Comparison of ENCODE assay signal across 8 mouse cellular contexts in the genomic region with DNA sequence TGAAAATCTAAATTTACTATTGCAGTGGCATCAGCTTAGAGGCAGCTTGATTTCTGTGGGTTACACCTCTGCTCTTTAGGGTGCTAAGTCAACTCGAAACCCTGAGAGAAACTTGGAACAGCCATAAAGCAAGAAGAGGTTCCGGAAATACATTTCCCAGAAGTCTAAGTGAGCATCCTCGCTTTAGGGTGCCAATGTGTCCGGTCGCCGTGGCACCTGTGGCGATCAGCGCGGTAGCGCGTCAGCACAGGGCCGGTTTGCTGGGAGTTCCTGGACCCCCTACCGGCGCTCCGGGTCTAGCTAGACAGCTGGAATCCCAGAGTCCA. TPM values are rescaled to one million over a fixed set of nuclear protein-coding genes. Genes with fewer than 3 reads are reported as not detected.
A peak's percentile ranks its signal among the peaks of the same experiment; 100 is the strongest.
DNase-seq lines count a peak whose midpoint lies in the region; ATAC-seq and TF ChIP-seq lines count a peak whose summit lies in the region.

No protein-coding gene starts in this region.

- H3K4me1 ChIP-seq in kidney, postnatal 0 days (replicated peaks; ENCODE audit: insufficient read depth, low read length), result no peaks in the 10 kb centered on the region
- 0 out of 2 replicates have a peak, but pooled peaks cover 5% of the 10 kb centered on the region for H3K4me1 ChIP-seq in embryonic facial prominence, embryonic 12.5 days
- no peaks in the 10 kb centered on the region for H3K4me1 ChIP-seq in intestine, embryonic 16.5 days (ENCODE audit: control insufficient read depth, insufficient read depth, low read length)
- peaks cover 6% of the 10 kb centered on the region; the same call in 1 of the 2 replicates for H3K4me1 ChIP-seq in neural tube, embryonic 12.5 days

- H3K9me3 ChIP-seq in kidney, postnatal 0 days (replicated peaks; ENCODE audit: low read length), result no peaks in the 10 kb centered on the region
- H3K9me3 ChIP-seq in embryonic facial prominence, embryonic 12.5 days, result no peaks in the 10 kb centered on the region
- H3K9me3 ChIP-seq in intestine, embryonic 16.5 days (ENCODE audit: control insufficient read depth, low read length), result no peaks in the 10 kb centered on the region
- H3K9me3 ChIP-seq in neural tube, embryonic 12.5 days, result no peaks in the 10 kb centered on the region

- H3K9ac ChIP-seq in kidney, postnatal 0 days (ENCODE audit: low read depth, low read length), result peak overlapping the region; percentile 60
- peak overlapping the region; percentile 55 for H3K9ac ChIP-seq in embryonic facial prominence, embryonic 12.5 days
- H3K9ac ChIP-seq in intestine, embryonic 16.5 days (ENCODE audit: low read depth, low read length), result peak overlapping the region; percentile 76
- peak overlapping the region; percentile 62 for H3K9ac ChIP-seq in neural tube, embryonic 12.5 days

- no peaks in the 10 kb centered on the region for H3K27me3 ChIP-seq in kidney, postnatal 0 days (ENCODE audit: insufficient read depth, low read length)
- no peaks in the 10 kb centered on the region for H3K27me3 ChIP-seq in embryonic facial prominence, embryonic 12.5 days
- no peaks in the 10 kb centered on the region for H3K27me3 ChIP-seq in intestine, embryonic 16.5 days (replicated peaks; ENCODE audit: control insufficient read depth, insufficient read depth, low read length)
- no peaks in the 10 kb centered on the region for H3K27me3 ChIP-seq in neural tube, embryonic 12.5 days (replicated peaks)

- no peak for ATAC-seq in kidney, postnatal 0 days (replicated peaks; ENCODE audit: low FRiP score, low read depth)
- ATAC-seq in embryonic facial prominence, embryonic 12.5 days (ENCODE audit: insufficient number of reproducible peaks, insufficient read depth, low FRiP score, low TSS enrichment), result no peak
- ATAC-seq in intestine, embryonic 16.5 days, result no peak
- no peak for ATAC-seq in neural tube, embryonic 12.5 days (ENCODE audit: low FRiP score, low read depth)

- under 1% methylated on average over 15 of the region's 15 CpGs for WGBS in kidney, postnatal 0 days
- 3% methylated on average over 15 of the region's 15 CpGs for WGBS in embryonic facial prominence, embryonic 12.5 days
- 2% methylated on average over 15 of the region's 15 CpGs for WGBS in intestine, embryonic 16.5 days
- WGBS in neural tube, embryonic 12.5 days, result 2% methylated on average over 15 of the region's 15 CpGs

- peak overlapping the region; percentile 69 for H3K4me2 ChIP-seq in kidney, postnatal 0 days (ENCODE audit: low read length)
- peak overlapping the region; percentile 61 for H3K4me2 ChIP-seq in embryonic facial prominence, embryonic 12.5 days (replicated peaks)
- H3K4me2 ChIP-seq in intestine, embryonic 16.5 days (ENCODE audit: low read depth, low read length), result peak overlapping the region; percentile 79
- peak overlapping the region; percentile 55 for H3K4me2 ChIP-seq in neural tube, embryonic 12.5 days (replicated peaks)

- no peaks in the 10 kb centered on the region for H3K36me3 ChIP-seq in kidney, postnatal 0 days (ENCODE audit: insufficient read depth, low read length)
- no peaks in the 10 kb centered on the region for H3K36me3 ChIP-seq in embryonic facial prominence, embryonic 12.5 days
- H3K36me3 ChIP-seq in intestine, embryonic 16.5 days (ENCODE audit: control insufficient read depth, insufficient read depth, low read length), result no peaks in the 10 kb centered on the region
- no peaks in the 10 kb centered on the region for H3K36me3 ChIP-seq in neural tube, embryonic 12.5 days

- peak overlapping the region; percentile 71 for H3K4me3 ChIP-seq in kidney, postnatal 0 days (replicated peaks; ENCODE audit: low read depth, low read length)
- peak overlapping the region; percentile 61 for H3K4me3 ChIP-seq in embryonic facial prominence, embryonic 12.5 days
- peak overlapping the region; percentile 65 for H3K4me3 ChIP-seq in intestine, embryonic 16.5 days (ENCODE audit: low read length)
- peak overlapping the region; percentile 55 for H3K4me3 ChIP-seq in neural tube, embryonic 12.5 days

- no peak for DNase-seq in kidney, postnatal 0 days (ENCODE audit: low spot score)
- DNase-seq in kidney, postnatal 4 days, result no peak
- DNase-seq in adrenal gland, adult 18-20 months (ENCODE audit: low spot score in 2 of 2), result no peak
- no peak for DNase-seq in frontal cortex, adult 2 months (ENCODE audit: extremely low spot score in 1 of 2, low spot score in 1 of 2)
- no peak for DNase-seq in kidney, postnatal 25 days

- peak overlapping the region; percentile 47; the same call in 1 of the 2 replicates for H3K27ac ChIP-seq in kidney, postnatal 0 days
- H3K27ac ChIP-seq in embryonic facial prominence, embryonic 12.5 days, result no peak overlapping the region
- H3K27ac ChIP-seq in intestine, embryonic 16.5 days (ENCODE audit: low read length), result peak overlapping the region; percentile 23; the same call in 1 of the 2 replicates
- peak overlapping the region; percentile 79 for H3K27ac ChIP-seq in neural tube, embryonic 12.5 days

- no peak for TF ChIP-seq CTCF in kidney, postnatal 0 days (IDR thresholded peaks at IDR 0.05; ENCODE audit: low read depth)

RNA-seq across cellular contexts. Expression of gene Mzf1, which starts 0.6 kb away (rescaled TPM):
- polyA plus RNA-seq in kidney, postnatal 0 days (2015; fragmentation: Nextera tagmentation; extraction: Ambion mirVana), result 2.3 and 2.6 TPM in 2 replicates
- polyA plus RNA-seq in embryonic facial prominence, embryonic 12.5 days (2016; fragmentation: Nextera tagmentation; extraction: Ambion mirVana), result 3.8 TPM in 2 replicates
- polyA plus RNA-seq in intestine, embryonic 16.5 days (2015; fragmentation: Nextera tagmentation; extraction: Ambion mirVana), result 1.4 and 1.8 TPM in 2 replicates
- 4.8 and 4.9 TPM in 2 replicates for polyA plus RNA-seq in neural tube, embryonic 12.5 days (2016; fragmentation: Nextera tagmentation; extraction: Ambion mirVana)
- total RNA-seq in adrenal gland, adult 18-20 months (2021), result 1 to 10 TPM; 1.8 to 2.2 TPM
- polyA plus RNA-seq in frontal cortex, adult 2 months (2012; rRNA removed), result 15.4 and 16.7 TPM in 2 replicates

RNA-seq across cellular contexts. Expression of gene Ube2m, which starts 15.8 kb away (rescaled TPM):
- polyA plus RNA-seq in kidney, postnatal 0 days (2015; fragmentation: Nextera tagmentation; extraction: Ambion mirVana), result 123 and 134 TPM in 2 replicates
- polyA plus RNA-seq in embryonic facial prominence, embryonic 12.5 days (2016; fragmentation: Nextera tagmentation; extraction: Ambion mirVana), result 166 and 183 TPM in 2 replicates
- polyA plus RNA-seq in intestine, embryonic 16.5 days (2015; fragmentation: Nextera tagmentation; extraction: Ambion mirVana), result 19.5 and 25.0 TPM in 2 replicates
- polyA plus RNA-seq in neural tube, embryonic 12.5 days (2016; fragmentation: Nextera tagmentation; extraction: Ambion mirVana), result 206 and 215 TPM in 2 replicates
- total RNA-seq in adrenal gland, adult 18-20 months (2021), result 100 to 1,000 TPM; 162 to 182 TPM
- 362 and 411 TPM in 2 replicates for polyA plus RNA-seq in frontal cortex, adult 2 months (2012; rRNA removed)

RNA-seq across cellular contexts. Expression of gene Chmp2a, which starts 19.3 kb away (rescaled TPM):
- 235 and 240 TPM in 2 replicates for polyA plus RNA-seq in kidney, postnatal 0 days (2015; fragmentation: Nextera tagmentation; extraction: Ambion mirVana)
- polyA plus RNA-seq in embryonic facial prominence, embryonic 12.5 days (2016; fragmentation: Nextera tagmentation; extraction: Ambion mirVana), result 121 and 127 TPM in 2 replicates
- polyA plus RNA-seq in intestine, embryonic 16.5 days (2015; fragmentation: Nextera tagmentation; extraction: Ambion mirVana), result 199 and 202 TPM in 2 replicates
- 150 and 151 TPM in 2 replicates for polyA plus RNA-seq in neural tube, embryonic 12.5 days (2016; fragmentation: Nextera tagmentation; extraction: Ambion mirVana)
- total RNA-seq in adrenal gland, adult 18-20 months (2021), result 100 to 1,000 TPM; 210 to 213 TPM
- polyA plus RNA-seq in frontal cortex, adult 2 months (2012; rRNA removed), result 239 and 244 TPM in 2 replicates

RNA-seq across cellular contexts. Expression of gene Vmn1r85, which starts 41.0 kb away (rescaled TPM):
- not detected in 2 replicates for polyA plus RNA-seq in kidney, postnatal 0 days (2015; fragmentation: Nextera tagmentation; extraction: Ambion mirVana)
- polyA plus RNA-seq in embryonic facial prominence, embryonic 12.5 days (2016; fragmentation: Nextera tagmentation; extraction: Ambion mirVana), result not detected in 2 replicates
- not detected in 2 replicates for polyA plus RNA-seq in intestine, embryonic 16.5 days (2015; fragmentation: Nextera tagmentation; extraction: Ambion mirVana)
- polyA plus RNA-seq in neural tube, embryonic 12.5 days (2016; fragmentation: Nextera tagmentation; extraction: Ambion mirVana), result not detected in 2 replicates
- total RNA-seq in adrenal gland, adult 18-20 months (2021), result not detected
- 0.06 TPM in 1 of 2 replicates, not detected in the other for polyA plus RNA-seq in frontal cortex, adult 2 months (2012; rRNA removed)

RNA-seq across cellular contexts. Expression of gene Zbtb45, which starts 44.1 kb away (rescaled TPM):
- 17.4 and 17.5 TPM in 2 replicates for polyA plus RNA-seq in kidney, postnatal 0 days (2015; fragmentation: Nextera tagmentation; extraction: Ambion mirVana)
- polyA plus RNA-seq in embryonic facial prominence, embryonic 12.5 days (2016; fragmentation: Nextera tagmentation; extraction: Ambion mirVana), result 28.8 and 29.9 TPM in 2 replicates
- polyA plus RNA-seq in intestine, embryonic 16.5 days (2015; fragmentation: Nextera tagmentation; extraction: Ambion mirVana), result 22.2 and 23.2 TPM in 2 replicates
- polyA plus RNA-seq in neural tube, embryonic 12.5 days (2016; fragmentation: Nextera tagmentation; extraction: Ambion mirVana), result 31.8 and 39.9 TPM in 2 replicates
- 10 to 100 TPM; 12.1 to 12.5 TPM for total RNA-seq in adrenal gland, adult 18-20 months (2021)
- polyA plus RNA-seq in frontal cortex, adult 2 months (2012; rRNA removed), result 34.3 and 36.8 TPM in 2 replicates
